Mouse (Mus musculus): ENCODE measurements around the gene Clec4a4. TPM values are rescaled to one million over a fixed set of nuclear protein-coding genes. Genes with fewer than 3 reads are reported as not detected.

Clec4a4 gene
- polyA plus RNA-seq, 1 experiment from 2014 or later, result not detected

Other genes with a start within 250 kb of the Clec4a4 start
- 12.8 and 14.2 TPM in 2 replicates for gene Slc2a3, start 188.7 kb upstream of the Clec4a4 start, polyA plus RNA-seq (2014; fragmentation: Nextera tagmentation; extraction: Ambion mirVana)
- gene Foxj2, start 170.5 kb upstream of the Clec4a4 start, polyA plus RNA-seq (2014; fragmentation: Nextera tagmentation; extraction: Ambion mirVana), result 6.7 and 7.9 TPM in 2 replicates
- gene C3ar1, start 134.2 kb upstream of the Clec4a4 start, polyA plus RNA-seq (2014; fragmentation: Nextera tagmentation; extraction: Ambion mirVana), result 2.9 and 3.1 TPM in 2 replicates
- 53.9 and 54.3 TPM in 2 replicates for gene Necap1, start 115.9 kb upstream of the Clec4a4 start, polyA plus RNA-seq (2014; fragmentation: Nextera tagmentation; extraction: Ambion mirVana)
- gene Clec4a1, start 68.5 kb upstream of the Clec4a4 start, polyA plus RNA-seq (2014; fragmentation: Nextera tagmentation; extraction: Ambion mirVana), result 4.2 and 4.4 TPM in 2 replicates
- 2.6 and 4.2 TPM in 2 replicates for gene Clec4a3, start 37.9 kb upstream of the Clec4a4 start, polyA plus RNA-seq (2014; fragmentation: Nextera tagmentation; extraction: Ambion mirVana)
- gene Clec4b1, start 59.6 kb downstream of the Clec4a4 start, polyA plus RNA-seq (2014; fragmentation: Nextera tagmentation; extraction: Ambion mirVana), result 0.39 TPM in 1 of 2 replicates, not detected in the other
- 3.4 and 4.5 TPM in 2 replicates for gene Clec4a2, start 116.1 kb downstream of the Clec4a4 start, polyA plus RNA-seq (2014; fragmentation: Nextera tagmentation; extraction: Ambion mirVana)
- not detected in 2 replicates for gene Clec4b2, start 182.5 kb downstream of the Clec4a4 start, polyA plus RNA-seq (2014; fragmentation: Nextera tagmentation; extraction: Ambion mirVana)
- 2.8 and 3.3 TPM in 2 replicates for gene Clec4n, start 239.5 kb downstream of the Clec4a4 start, polyA plus RNA-seq (2014; fragmentation: Nextera tagmentation; extraction: Ambion mirVana)